Mouse (Mus musculus): ENCODE data around the gene Ugt1a9. TPM values are rescaled to one million over a fixed set of nuclear protein-coding genes. Genes with fewer than 3 reads are reported as not detected.
"Not testable (repeated sequence)": the region's sequence is repeated elsewhere in the genome, so short reads cannot be mapped to it uniquely, and the experiment has no call there.

The Ugt1a9 gene
- 0.77 TPM in 1 of 2 replicates, not detected in the other for polyA plus RNA-seq (2012; ENCODE audit: insufficient read depth, low replicate concordance)

GRCm38 (mm10) chr1:88070495-88070894 is at the start of gene Ugt1a9:
Ugt1a9 (plus strand) TSS chr1:88070800.
- H3K9me3 ChIP-seq: no peaks in the 10 kb centered on the region
- H3K4me1 ChIP-seq: no peaks in the 10 kb centered on the region
- no peak within 1 kb of the TSS for H3K4me3 ChIP-seq (replicated peaks)
- TF ChIP-seq GATA1 (IDR thresholded peaks at IDR 0.05; ENCODE audit: borderline replicate concordance, low read length): no peak
- H3K36me3 ChIP-seq (replicated peaks; ENCODE audit: low read length): no peaks in the 10 kb centered on the region
- H3K27me3 ChIP-seq (replicated peaks): peaks cover 4% of the 10 kb centered on the region

GRCm38 (mm10) chr1:88025244-88025643 is 45.4 kb upstream of the Ugt1a9 start:
- not testable (repeated sequence) for H3K9me3 ChIP-seq; H3K27me3 ChIP-seq (replicated peaks); H3K4me3 ChIP-seq (replicated peaks); H3K36me3 ChIP-seq (replicated peaks; ENCODE audit: low read length); H3K4me1 ChIP-seq

GRCm38 (mm10) chr1:88043044-88043443 is 27.6 kb upstream of the Ugt1a9 start:
- not testable (repeated sequence) for H3K4me1 ChIP-seq; H3K36me3 ChIP-seq (replicated peaks; ENCODE audit: low read length); H3K27me3 ChIP-seq (replicated peaks); H3K4me3 ChIP-seq (replicated peaks); H3K9me3 ChIP-seq

GRCm38 (mm10) chr1:88044832-88045437 is 25.7 kb upstream of the Ugt1a9 start:
- H3K27me3 ChIP-seq (replicated peaks); H3K36me3 ChIP-seq (replicated peaks; ENCODE audit: low read length); H3K4me3 ChIP-seq (replicated peaks); H3K4me1 ChIP-seq; H3K9me3 ChIP-seq: not testable (repeated sequence)

GRCm38 (mm10) chr1:88047408-88047807 is 23.2 kb upstream of the Ugt1a9 start:
- not testable (repeated sequence) for H3K36me3 ChIP-seq (replicated peaks; ENCODE audit: low read length); H3K4me3 ChIP-seq (replicated peaks); H3K4me1 ChIP-seq; H3K9me3 ChIP-seq; H3K27me3 ChIP-seq (replicated peaks)

GRCm38 (mm10) chr1:88055088-88055487 is 15.5 kb upstream of the Ugt1a9 start, which contains the start of gene Ugt1a10:
Ugt1a10 (plus strand) TSS chr1:88055388.
- Histone ChIP-seq H3K36me3 (replicated peaks; ENCODE audit: low read length) (no peaks in the 10 kb centered on the region), H3K27me3 (replicated peaks) (peaks cover 4% of the 10 kb centered on the region), H3K4me1 (no peaks in the 10 kb centered on the region), H3K9me3 (no peaks in the 10 kb centered on the region), H3K4me3 (replicated peaks) (no peak within 1 kb of the TSS)
- no peak for TF ChIP-seq GATA1 (IDR thresholded peaks at IDR 0.05; ENCODE audit: borderline replicate concordance, low read length)
- TF ChIP-seq FLI1 (IDR thresholded peaks at IDR 0.05; ENCODE audit: low read length): no peak

- H3K27me3 ChIP-seq (replicated peaks); H3K36me3 ChIP-seq (replicated peaks; ENCODE audit: low read length); H3K4me3 ChIP-seq (replicated peaks); H3K4me1 ChIP-seq; H3K9me3 ChIP-seq: not testable (repeated sequence)
Measured at GRCm38 (mm10) chr1:88066472-88067102, 4.0 kb upstream of the Ugt1a9 start.

- no peak overlapping the region for H3K4me3 ChIP-seq (replicated peaks)
- peaks cover 4% of the 10 kb centered on the region for H3K27me3 ChIP-seq (replicated peaks)
- H3K9me3 ChIP-seq: no peaks in the 10 kb centered on the region
- no peaks in the 10 kb centered on the region for H3K4me1 ChIP-seq
- no peaks in the 10 kb centered on the region for H3K36me3 ChIP-seq (replicated peaks; ENCODE audit: low read length)
- TF ChIP-seq GATA1 (IDR thresholded peaks at IDR 0.05; ENCODE audit: borderline replicate concordance, low read length) (no peak), FLI1 (IDR thresholded peaks at IDR 0.05; ENCODE audit: low read length) (no peak)
Measured at GRCm38 (mm10) chr1:88070902-88071301, 302 bp downstream of the Ugt1a9 start.

GRCm38 (mm10) chr1:88074471-88074870 is 3.9 kb downstream of the Ugt1a9 start:
- Histone ChIP-seq H3K36me3 (replicated peaks; ENCODE audit: low read length) (no peaks in the 10 kb centered on the region), H3K4me3 (replicated peaks) (no peak overlapping the region), H3K9me3 (no peaks in the 10 kb centered on the region), H3K4me1 (peaks cover 8% of the 10 kb centered on the region), H3K27me3 (replicated peaks) (peaks cover 4% of the 10 kb centered on the region)
- TF ChIP-seq GATA1 (IDR thresholded peaks at IDR 0.05; ENCODE audit: borderline replicate concordance, low read length): no peak
- no peak for TF ChIP-seq FLI1 (IDR thresholded peaks at IDR 0.05; ENCODE audit: low read length)

GRCm38 (mm10) chr1:88077128-88077527 is 6.5 kb downstream of the Ugt1a9 start:
- TF ChIP-seq GATA1 (IDR thresholded peaks at IDR 0.05; ENCODE audit: borderline replicate concordance, low read length): no peak
- no peak for TF ChIP-seq FLI1 (IDR thresholded peaks at IDR 0.05; ENCODE audit: low read length)
- H3K36me3 ChIP-seq (replicated peaks; ENCODE audit: low read length): no peaks in the 10 kb centered on the region
- H3K4me3 ChIP-seq (replicated peaks): no peak overlapping the region
- peaks cover 8% of the 10 kb centered on the region for H3K4me1 ChIP-seq
- no peaks in the 10 kb centered on the region for H3K9me3 ChIP-seq
- peaks cover 3% of the 10 kb centered on the region for H3K27me3 ChIP-seq (replicated peaks)

GRCm38 (mm10) chr1:88081670-88082069 is 11.1 kb downstream of the Ugt1a9 start:
- no peaks in the 10 kb centered on the region for H3K9me3 ChIP-seq
- no peak for TF ChIP-seq GATA1 (IDR thresholded peaks at IDR 0.05; ENCODE audit: borderline replicate concordance, low read length)
- no peak for TF ChIP-seq FLI1 (IDR thresholded peaks at IDR 0.05; ENCODE audit: low read length)

More at GRCm38 (mm10) chr1:88081670-88082069, 11.1 kb downstream of the Ugt1a9 start:
- Histone ChIP-seq H3K4me1 (peaks cover 8% of the 10 kb centered on the region), H3K36me3 (replicated peaks; ENCODE audit: low read length) (no peaks in the 10 kb centered on the region), H3K27me3 (replicated peaks) (peaks cover 2% of the 10 kb centered on the region), H3K4me3 (replicated peaks) (no peak overlapping the region)
